Mouse (Mus musculus) forebrain, postnatal 0 days (tissue): ENCODE measurements around the gene Pias4. TPM values are rescaled to one million over a fixed set of nuclear protein-coding genes. Genes with fewer than 3 reads are reported as not detected.
A peak's percentile ranks its signal among the peaks of the same experiment; 100 is the strongest.
"Not testable (repeated sequence)": the region's sequence is repeated elsewhere in the genome, so short reads cannot be mapped to it uniquely, and the experiment has no call there.

Experiments
- ATAC-seq: fragments of 200-750 bp; cut with Nextera tagmentation; 2 replicates; pipeline ENCODE4 v1.8.0; 2017; ENCODE audit warnings: mild to moderate bottlenecking, moderate library complexity
- DNase-seq: peaks from one replicate; pipeline ENCODE4 v3.0.0-alpha.2; 2015
- H3K27ac ChIP-seq: fragments of 300-500 bp; sonication (generic); 2 replicates; pipeline ENCODE4 v1.5.1; 2014; ENCODE audit warnings: low read depth, mild to moderate bottlenecking, antibody characterized with exemption, low read length, moderate library complexity, mixed read lengths
- H3K27me3 ChIP-seq: fragments of 300-500 bp; sonication (generic); 2 replicates; pipeline ENCODE4 v1.6.1; 2014; ENCODE audit warnings: mild to moderate bottlenecking, low read length, mixed read lengths; ENCODE audit not compliant: insufficient read depth
- H3K36me3 ChIP-seq: fragments of 300-500 bp; sonication (generic); 2 replicates; pipeline ENCODE4 v1.6.1; 2014; ENCODE audit warnings: mild to moderate bottlenecking, moderate library complexity; ENCODE audit not compliant: insufficient read depth
- H3K4me1 ChIP-seq: fragments of 300-500 bp; sonication (generic); 2 replicates; pipeline ENCODE4 v1.6.1; 2014; ENCODE audit warnings: antibody characterized with exemption; ENCODE audit not compliant: insufficient read depth
- H3K4me2 ChIP-seq: fragments of 300-500 bp; sonication (generic); 2 replicates; pipeline ENCODE4 v1.6.1; 2014; ENCODE audit warnings: low read depth, mild to moderate bottlenecking, moderate library complexity
- H3K4me3 ChIP-seq: fragments of 300-500 bp; sonication (generic); 2 replicates; pipeline ENCODE4 v1.5.1; 2014; ENCODE audit warnings: low read depth, low read length, mixed read lengths
- H3K9ac ChIP-seq: fragments of 300-500 bp; sonication (generic); 2 replicates; pipeline ENCODE4 v1.6.1; 2014; ENCODE audit warnings: mild to moderate bottlenecking
- H3K9me3 ChIP-seq: fragments of 300-500 bp; sonication (generic); 2 replicates; pipeline ENCODE4 v1.6.1; 2016; ENCODE audit warnings: low read length
- CTCF ChIP-seq: sonication (generic); IDR thresholded peaks from 2 replicates; pipeline ENCODE4 v1.5.1; 2016; ENCODE audit warnings: antibody characterized with exemption, control low read depth, low read depth
- WGBS: fragments of 180-500 bp; shearing (Covaris S2); extraction: QIAGEN DNeasy Blood & Tissue Kit; methylation state at CpG from one replicate; pipeline ENCODE4 v1.1.7; 2014; 5-methylcytosine and 5-hydroxymethylcytosine counted together
- polyA plus RNA-seq: library from polyadenylated mRNA; unstranded; fragments of >200 nt; fragmentation: Nextera tagmentation; extraction: Ambion mirVana; gene quantifications from 2 replicates; pipeline ENCODE4 v1.2.1, GENCODE M21; 2015
- total RNA-seq: library from RNA; depleted of rRNA; stranded (reverse); fragments of >200 nt; gene quantifications from 2 replicates; pipeline ENCODE4 v1.2.3, GENCODE M21; 2014

Pias4 gene
- total and polyA plus RNA-seq, 2 experiments from 2014 or later: 30.1 to 35.8 TPM

DNA sequence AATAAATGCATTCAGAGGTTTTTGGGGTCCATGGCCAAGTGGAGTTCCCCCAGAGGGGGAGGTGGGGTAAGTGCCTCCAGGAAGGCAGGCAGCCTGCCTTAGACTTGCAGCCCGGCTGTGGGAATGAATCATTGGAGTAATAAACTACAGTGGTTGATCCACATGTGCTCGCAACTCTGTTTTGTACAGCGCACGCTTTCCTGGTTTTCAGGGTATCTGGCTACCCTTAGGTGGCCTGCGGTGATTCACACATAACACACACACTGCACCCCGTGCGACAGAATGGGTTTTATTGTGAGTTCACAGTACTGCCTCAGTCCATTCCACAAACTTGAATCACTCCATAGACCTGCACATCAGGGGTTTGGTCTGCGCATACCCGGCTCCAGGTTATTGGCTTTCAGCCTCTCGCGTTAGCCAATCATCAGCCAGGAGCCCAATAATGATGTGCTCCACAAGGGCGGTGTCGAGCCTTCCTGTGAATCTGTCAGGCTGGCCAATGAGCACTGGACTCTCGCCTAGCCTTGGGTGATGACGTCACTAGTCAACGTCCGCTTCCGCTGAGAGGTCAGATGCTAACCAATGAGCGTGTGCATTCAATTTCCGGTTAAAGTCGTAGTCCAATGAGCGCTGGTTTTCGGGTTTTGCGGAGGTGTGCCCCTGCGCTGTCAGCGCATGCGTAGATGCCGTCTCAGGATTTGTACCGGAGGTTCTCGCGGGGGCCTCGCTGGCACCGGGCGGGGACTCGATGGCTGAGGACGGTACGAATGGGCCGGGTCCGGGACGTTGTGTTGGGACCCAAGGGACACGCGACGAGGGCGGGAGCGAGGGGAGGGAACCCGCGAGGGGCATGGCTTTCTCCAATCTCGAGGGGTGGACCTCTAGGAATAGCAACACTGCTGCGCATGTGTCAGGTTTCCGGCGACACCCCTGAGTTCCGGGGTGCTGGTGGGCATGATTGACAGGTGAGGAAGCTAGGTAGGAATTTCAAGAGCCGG lies 14.9 kb upstream of the Pias4 start, which contains the start of gene Dapk3:
Dapk3 (plus strand) TSS at position 670 of the 998 bp plus-strand sequence.
- 5% methylated on average over 53 of the region's 53 CpGs for WGBS
- Histone ChIP-seq H3K4me3 (peak within 1 kb of the TSS; percentile 58), H3K27ac (peak within 1 kb of the TSS; percentile 91), H3K27me3 (no peaks in the 10 kb centered on the region), H3K4me2 (peak within 1 kb of the TSS; percentile 58), H3K9ac (peak within 1 kb of the TSS; percentile 64), H3K4me1 (peaks cover 5% of the 10 kb centered on the region), H3K36me3 (peaks cover 75% of the 10 kb centered on the region), H3K9me3 (no peaks in the 10 kb centered on the region)
- peak; percentile 99 for DNase-seq
- peak; percentile 93 for ATAC-seq
- TF ChIP-seq CTCF: peak; percentile 6; the same call in 1 of the 2 replicates

DNA sequence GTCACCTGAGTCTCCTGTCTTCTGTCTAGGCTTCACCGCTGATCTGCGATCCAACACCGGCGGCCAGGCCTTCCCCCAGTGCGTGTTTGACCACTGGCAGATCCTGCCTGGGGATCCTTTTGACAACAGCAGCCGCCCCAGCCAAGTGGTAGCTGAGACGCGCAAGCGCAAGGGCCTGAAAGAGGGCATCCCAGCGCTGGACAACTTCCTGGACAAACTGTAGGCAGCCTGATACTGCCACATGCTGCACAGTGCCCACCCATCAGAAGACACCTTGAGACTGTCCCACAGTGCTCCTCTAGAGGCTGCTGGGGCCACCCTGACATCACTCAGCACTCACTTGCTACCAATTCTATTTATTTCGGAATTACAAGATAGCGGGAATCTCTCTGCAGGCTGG lies 14.1 kb upstream of the Pias4 start:
- 72% methylated on average over 12 of the region's 12 CpGs for WGBS
- H3K9me3 ChIP-seq, DNase-seq, H3K9ac ChIP-seq, H3K4me1 ChIP-seq, H3K27ac ChIP-seq, H3K27me3 ChIP-seq, H3K4me3 ChIP-seq, H3K4me2 ChIP-seq, ATAC-seq: not testable (repeated sequence)
- H3K36me3 ChIP-seq: peaks cover 71% of the 10 kb centered on the region

DNA sequence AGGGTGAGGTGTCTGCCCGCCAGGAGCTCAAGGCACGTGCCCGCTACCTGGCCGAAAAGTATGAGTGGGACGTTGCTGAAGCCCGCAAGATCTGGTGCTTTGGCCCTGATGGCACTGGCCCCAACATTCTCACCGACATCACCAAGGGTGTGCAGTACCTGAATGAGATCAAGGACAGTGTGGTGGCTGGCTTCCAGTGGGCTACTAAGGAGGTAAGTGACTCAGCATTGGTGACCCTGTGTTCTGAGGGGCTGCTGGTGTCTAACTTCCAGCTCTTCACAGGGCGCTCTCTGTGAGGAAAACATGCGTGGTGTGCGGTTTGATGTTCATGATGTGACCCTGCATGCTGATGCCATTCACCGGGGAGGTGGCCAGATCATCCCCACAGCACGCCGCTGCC lies 13.2 kb upstream of the Pias4 start:
- Histone ChIP-seq H3K9ac (no peak overlapping the region), H3K27me3 (no peaks in the 10 kb centered on the region), H3K36me3 (peaks cover 68% of the 10 kb centered on the region), H3K27ac (no peak overlapping the region), H3K9me3 (no peaks in the 10 kb centered on the region), H3K4me2 (no peak overlapping the region), H3K4me1 (peaks cover 5% of the 10 kb centered on the region), H3K4me3 (no peak overlapping the region)
- ATAC-seq (no peak), DNase-seq (no peak)
- WGBS: 90% methylated on average over 13 of the region's 13 CpGs
- no peak for TF ChIP-seq CTCF

GRCm38 (mm10) chr10:81179451-81180342 lies 12.0 kb upstream of the Pias4 start:
- TF ChIP-seq CTCF: peak; percentile 32; the same call in 1 of the 2 replicates
- DNase-seq (no peak), ATAC-seq (no peak)
- Histone ChIP-seq H3K36me3 (peaks cover 58% of the 10 kb centered on the region), H3K27me3 (no peaks in the 10 kb centered on the region), H3K9ac (no peak overlapping the region), H3K4me2 (no peak overlapping the region), H3K4me1 (peaks cover 9% of the 10 kb centered on the region), H3K9me3 (no peaks in the 10 kb centered on the region), H3K27ac (no peak overlapping the region), H3K4me3 (no peak overlapping the region)
- 90% methylated on average over 32 of the region's 32 CpGs for WGBS

DNA sequence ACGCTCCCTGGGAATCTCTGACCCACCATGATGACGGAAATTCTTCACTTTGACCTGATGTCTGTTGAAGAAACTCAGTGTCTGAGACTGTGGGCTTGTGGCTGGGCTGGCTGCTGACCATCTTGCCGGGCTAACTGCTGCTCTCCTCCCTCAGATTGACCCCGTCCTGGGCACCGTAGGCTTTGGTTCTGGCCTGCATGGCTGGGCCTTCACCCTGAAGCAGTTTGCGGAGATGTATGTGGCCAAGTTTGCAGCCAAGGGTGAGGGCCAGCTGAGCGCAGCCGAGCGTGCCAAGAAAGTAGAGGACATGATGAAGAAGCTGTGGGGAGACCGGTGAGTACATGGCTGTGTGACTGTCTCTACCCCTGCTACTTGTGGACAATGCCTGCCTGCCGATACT lies 11.2 kb upstream of the Pias4 start:
- Histone ChIP-seq H3K36me3 (peaks cover 50% of the 10 kb centered on the region), H3K27ac (no peak overlapping the region), H3K4me3 (no peak overlapping the region), H3K4me1 (peaks cover 17% of the 10 kb centered on the region), H3K27me3 (no peaks in the 10 kb centered on the region), H3K4me2 (no peak overlapping the region), H3K9me3 (no peaks in the 10 kb centered on the region), H3K9ac (no peak overlapping the region)
- ATAC-seq (no peak), DNase-seq (no peak)
- TF ChIP-seq CTCF: no peak
- WGBS: 91% methylated on average over 11 of the region's 11 CpGs

GRCm38 (mm10) chr10:81177958-81178712 lies 10.4 kb upstream of the Pias4 start:
- 69% methylated on average over 14 of the region's 14 CpGs for WGBS
- Histone ChIP-seq H3K4me3 (peak overlapping the region; percentile 64), H3K36me3 (peaks cover 50% of the 10 kb centered on the region), H3K27me3 (no peaks in the 10 kb centered on the region), H3K4me1 (peaks cover 18% of the 10 kb centered on the region), H3K9ac (peak overlapping the region; percentile 85), H3K9me3 (no peaks in the 10 kb centered on the region), H3K27ac (no peak overlapping the region), H3K4me2 (peak overlapping the region; percentile 62)
- DNase-seq: no peak
- no peak for TF ChIP-seq CTCF
- ATAC-seq: no peak
